Mouse (Mus musculus): ENCODE results near the gene Ppp1r21.

Ppp1r21 gene

DNA sequence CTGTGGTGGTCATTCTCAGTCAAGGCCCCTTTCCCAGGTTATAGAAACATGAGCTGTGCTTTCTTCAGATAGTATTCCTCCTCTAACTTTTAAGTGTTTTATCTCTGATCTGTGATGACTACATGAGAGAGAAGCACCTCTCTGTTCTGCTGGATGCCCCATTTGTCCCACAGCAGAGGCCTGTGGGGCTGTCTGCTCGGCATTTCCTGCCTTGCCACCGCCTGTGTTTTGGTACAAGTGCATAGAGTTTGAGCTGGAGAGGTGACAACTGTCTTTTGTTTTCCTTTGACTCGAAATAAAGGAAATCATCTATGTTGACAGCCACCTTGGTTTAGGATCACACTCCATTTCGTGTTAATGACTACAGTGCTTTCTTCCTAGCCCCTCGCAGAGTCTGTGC, 44.9 kb downstream of the Ppp1r21 start:
- DNase-seq (ENCODE audit: low spot score) = no peak

DNA sequence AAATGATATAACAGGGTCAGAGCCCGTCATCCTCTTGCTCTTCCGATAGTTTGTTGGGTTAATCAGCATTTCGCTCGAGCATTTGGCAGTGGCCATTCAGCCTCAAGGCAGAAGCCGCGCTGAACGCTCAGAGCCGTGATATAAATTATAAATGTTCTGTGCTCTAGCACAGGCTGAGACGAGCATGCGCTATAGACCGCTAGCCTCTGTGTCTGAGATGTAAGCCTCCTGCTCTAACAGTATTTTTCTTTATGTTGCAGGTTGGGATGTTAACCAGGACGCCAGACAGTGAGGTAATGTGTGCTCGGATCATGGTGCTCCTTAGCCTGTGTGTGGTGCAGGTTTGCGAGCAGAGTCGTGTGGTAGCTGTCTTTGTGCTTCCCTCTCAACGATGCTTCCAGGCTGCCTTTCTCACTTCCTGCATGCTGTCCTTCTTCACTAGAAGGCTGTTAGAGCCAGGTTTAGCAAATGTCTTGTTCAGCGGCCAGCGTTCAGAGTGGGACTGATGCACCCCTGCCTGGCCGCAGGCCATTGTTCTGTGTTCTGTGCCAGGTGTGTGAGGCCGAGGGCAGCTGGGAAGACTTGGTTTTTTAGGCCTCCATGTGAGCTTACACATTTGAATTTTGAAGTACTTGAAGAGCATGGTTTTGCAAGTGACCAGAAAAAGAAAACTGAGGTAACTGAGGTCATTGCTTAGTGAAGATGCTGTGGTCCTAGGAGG, 48.8 kb downstream of the Ppp1r21 start:
- no peak for DNase-seq (ENCODE audit: low spot score)

DNA sequence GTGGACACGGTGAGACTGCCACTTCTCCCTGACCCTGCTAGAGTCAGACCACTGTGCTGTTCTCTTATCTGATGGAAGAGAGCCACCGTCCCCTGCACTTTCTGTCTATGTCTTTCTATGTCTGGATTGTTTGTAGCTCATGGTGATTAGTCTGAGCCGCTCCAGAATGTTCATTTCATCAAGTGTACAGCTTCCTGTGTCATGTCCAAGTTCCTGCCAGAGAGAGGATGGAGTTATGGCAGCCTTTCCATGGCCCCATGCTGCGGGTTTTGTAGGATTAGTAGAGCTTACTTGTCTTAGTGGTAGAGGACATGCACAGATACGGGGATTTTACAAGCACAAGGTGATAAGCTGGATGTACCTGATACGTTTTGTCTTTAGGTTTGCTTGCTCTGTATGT, 50.6 kb downstream of the Ppp1r21 start:
- no peak for DNase-seq (ENCODE audit: low spot score)

DNA sequence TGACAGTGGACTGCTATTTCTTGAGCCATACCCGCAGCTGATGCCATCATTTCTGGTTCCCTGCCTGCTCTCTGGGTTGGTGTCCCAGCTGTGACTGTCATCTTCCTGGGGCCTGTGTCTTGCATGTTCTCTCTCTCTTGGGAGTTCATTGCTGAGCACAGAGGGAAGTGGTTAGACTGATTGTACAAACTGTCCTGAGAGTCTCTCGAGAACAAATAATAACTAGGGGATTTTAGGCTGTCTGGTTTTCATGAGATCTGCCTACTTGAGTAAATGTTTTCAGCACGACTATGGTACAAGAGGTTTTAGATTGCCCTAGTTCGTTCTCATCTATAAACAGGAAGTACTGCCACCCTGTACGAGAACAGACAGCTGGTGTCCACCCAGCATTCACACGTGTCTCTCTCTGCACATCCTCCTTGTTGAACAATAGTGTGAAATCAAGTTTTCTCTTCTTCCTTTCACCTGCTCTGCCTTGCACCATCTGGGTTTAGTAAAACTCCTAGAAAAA, 51.6 kb downstream of the Ppp1r21 start:
- no peak for DNase-seq (ENCODE audit: low spot score)

DNA sequence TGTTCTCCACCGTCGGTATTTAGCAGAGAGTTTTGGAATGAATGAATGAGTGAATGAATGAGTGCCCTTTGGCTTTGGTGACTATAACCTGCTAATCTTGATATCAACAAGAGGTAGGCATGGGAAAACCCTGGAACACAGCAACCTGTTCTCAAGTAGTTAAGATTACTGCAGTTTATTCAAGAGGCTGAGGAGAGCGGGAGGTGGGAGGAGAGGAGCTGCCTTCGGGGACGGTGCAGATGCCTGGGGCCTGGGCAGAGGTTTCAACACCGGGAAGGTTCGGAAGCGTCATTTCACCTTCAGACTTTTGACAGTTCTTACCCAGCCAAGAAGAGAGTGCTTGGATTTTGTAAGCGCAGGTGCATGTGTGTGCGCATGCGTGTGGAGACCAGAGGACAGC, 53.1 kb downstream of the Ppp1r21 start:
- DNase-seq (ENCODE audit: low spot score) = no peak

DNA sequence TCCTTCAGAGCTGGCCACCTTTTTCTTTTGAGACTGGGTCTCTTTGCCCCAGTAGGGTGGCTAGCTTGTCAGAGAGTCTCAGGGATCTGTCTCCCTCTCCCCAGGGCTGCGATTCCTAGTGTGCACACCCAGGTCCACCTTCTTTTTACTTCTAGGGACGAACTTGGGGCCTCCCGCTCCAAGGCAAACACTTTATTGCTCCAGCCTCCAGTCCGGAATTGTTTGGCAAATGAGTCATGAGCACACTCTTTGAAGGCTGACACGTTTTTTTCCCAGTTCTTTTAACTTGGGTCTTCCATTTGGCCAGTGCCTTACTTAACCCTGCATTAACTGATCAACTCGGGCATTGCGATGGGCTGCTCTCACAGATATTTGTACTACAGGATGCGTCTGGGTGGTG, 53.5 kb downstream of the Ppp1r21 start:
- no peak for DNase-seq (ENCODE audit: low spot score)

DNA sequence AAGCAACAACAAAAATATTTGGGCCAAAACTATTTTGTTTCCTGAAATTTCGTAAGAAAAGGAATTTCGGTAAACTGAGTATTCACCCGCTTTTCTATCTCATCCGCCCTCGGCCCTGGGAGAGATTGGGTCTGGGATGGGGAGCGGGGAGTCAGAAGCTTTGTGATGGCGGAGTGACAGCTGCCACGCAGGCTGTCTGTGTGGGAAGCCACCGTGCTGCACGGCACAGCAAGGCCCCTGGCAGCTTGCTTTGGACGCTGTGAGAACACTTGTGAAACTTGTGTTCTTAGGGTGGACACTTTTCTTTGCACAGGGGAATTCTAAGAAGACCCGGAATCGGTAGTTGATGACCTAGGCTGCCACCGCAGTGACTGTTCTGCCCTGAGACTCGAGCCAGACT, 57.5 kb downstream of the Ppp1r21 start:
- DNase-seq (ENCODE audit: low spot score) = no peak

DNA sequence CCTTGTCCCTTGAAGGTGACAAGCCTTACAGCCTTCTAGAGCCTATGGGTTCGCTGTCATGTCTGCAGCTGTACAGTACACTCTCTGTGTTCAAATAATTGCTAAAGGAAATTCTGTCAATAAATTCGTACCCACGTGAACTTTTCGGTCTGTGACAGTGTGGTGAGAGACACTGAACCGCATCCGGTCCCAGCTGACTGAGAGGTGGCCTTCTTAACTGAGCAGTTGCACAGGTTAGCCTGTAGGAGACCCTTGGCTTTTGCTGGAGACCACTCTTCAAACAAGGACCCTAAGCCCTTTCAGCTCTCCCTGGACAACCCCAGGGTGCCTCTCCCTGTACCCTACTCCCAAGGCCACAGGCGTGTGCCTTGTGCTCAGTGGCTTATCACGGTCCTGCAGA, 58.3 kb downstream of the Ppp1r21 start:
- DNase-seq (ENCODE audit: low spot score) = no peak

DNA sequence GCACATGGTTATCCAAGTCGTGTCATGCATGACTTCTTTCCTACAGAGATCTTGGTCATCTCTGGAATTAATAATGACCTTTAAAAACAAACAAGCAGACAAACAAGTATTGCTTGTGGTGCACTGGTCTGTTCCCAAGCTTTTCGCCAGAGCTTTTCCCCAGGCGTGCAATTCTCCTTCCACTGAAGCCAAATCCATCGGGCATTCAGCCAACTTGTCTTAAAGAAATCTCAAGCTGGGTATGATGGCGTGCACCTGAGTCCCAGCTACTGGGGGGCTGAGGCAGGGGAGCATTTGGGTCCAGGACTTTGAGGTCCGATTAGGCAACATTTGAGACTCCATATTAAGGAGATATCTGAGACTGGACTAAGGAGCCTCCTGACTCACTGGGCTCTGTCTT, 60.3 kb downstream of the Ppp1r21 start:
- no peak for DNase-seq (ENCODE audit: low spot score)

DNA sequence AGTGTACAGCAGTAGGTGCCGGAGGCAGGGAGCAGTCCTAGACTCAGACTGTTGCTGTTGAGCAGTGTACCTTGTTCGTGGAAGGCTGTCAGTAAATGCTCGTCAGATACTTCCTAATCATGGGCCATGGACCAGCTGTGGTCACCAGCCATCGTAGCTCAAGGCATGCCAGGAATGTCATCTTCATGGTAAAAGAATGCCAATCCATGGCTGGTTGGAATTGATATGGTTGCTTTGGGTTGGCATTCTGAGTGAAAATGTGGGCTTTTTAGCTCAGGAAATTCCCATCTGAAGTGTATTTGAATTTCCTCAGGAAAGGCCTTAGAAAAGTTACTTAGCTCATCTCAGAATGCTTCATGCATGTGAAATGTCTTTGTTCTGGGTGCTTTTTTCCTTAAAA, 65.2 kb downstream of the Ppp1r21 start:
- no peak for DNase-seq (ENCODE audit: low spot score)

DNA sequence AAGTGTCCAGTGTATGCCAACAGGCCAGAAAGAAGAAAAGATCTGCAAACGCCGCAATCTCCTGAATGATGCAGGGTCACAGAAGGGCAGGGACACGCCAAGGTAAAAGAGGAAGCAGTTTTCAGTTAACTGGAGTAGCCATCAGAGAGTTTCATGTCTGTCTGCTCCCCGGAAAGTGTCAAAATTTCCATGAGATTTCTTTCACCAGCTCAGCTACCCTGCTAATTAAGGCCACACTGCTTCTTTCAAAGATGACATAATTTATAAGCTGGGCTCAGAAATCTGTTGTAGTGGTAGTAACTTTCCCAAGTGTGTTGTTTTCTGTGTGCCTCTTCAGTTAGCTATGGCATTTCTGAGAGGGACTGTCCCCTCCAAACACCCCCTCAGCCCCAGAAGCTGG, 66.2 kb downstream of the Ppp1r21 start:
- no peak for DNase-seq (ENCODE audit: low spot score)

DNA sequence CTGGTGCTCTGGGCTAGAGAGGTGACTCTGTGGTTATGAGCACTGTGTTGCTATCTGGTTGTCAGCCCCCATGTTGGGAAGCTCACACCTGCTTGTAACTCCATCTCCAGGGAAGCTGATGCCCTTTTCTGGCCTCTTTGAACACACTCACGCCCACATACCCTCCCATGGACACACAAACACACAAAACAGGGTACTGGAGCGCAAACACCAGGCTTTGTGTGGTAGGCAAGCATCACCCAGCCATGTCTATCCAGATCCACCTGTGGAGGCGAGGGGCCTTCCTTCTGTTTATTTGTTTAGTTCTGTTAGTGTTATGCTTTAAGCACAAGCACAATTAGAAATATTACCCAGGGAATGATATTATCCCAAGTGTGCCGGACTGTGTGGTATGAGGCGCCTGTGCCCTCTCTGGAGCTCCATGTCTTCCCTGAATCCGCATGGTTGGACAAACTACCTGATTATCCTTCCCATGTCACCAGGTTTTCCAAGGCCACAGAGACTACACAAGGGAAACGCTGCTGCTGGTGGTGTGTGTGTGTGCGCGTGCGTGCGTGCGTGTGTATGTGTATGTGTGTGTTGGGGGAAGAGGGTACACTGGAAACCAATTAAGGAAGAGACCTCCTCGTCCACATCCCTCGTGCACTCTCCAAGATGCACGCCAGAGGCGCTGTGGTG, 66.8 kb downstream of the Ppp1r21 start:
- no peak for DNase-seq (ENCODE audit: low spot score)

DNA sequence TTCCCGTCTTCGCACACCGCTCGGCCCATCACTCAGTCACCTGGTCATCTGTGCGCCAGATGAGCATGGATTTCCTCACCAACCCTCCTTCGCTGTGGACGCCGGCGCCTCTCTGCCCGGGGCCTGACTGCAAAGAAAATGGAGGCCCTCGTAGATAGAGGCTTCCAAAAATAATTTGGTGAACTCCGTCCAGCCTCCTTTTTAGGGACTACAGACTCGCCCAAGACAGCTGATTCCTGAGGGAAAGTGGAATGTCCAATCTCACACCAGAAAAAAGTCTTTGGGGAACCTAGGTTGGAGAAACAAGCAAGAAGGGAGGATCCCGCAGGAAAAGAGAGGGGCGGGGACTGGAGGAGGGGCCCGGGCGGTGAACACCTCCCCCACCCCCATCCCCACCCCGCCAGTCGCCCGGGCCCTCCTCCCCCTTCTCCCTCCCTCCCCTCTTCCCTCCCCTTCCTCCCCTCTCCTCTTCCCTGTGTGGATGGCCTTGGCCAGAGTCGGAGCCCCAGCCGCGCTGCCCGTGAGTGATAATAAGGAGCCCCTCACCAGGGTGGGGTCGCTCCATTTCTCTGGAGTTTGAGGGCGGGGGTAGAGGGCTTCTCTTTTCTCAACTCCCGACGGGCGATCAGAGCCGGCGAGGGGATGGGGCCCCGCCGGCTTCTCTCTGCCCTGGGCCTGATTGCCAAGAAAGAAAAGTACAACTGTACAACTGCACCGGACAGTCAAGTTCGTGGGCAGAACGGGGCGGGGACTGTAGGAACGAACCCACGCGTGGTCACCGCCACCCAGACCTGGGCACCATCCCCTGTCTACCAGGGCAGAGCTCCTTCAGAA, 67.5 kb downstream of the Ppp1r21 start, which contains the start of gene Ston1:
Ston1 (plus strand) TSS at position 463 of the 834 bp plus-strand sequence.
- DNase-seq (ENCODE audit: low spot score) = peak; percentile 69

DNA sequence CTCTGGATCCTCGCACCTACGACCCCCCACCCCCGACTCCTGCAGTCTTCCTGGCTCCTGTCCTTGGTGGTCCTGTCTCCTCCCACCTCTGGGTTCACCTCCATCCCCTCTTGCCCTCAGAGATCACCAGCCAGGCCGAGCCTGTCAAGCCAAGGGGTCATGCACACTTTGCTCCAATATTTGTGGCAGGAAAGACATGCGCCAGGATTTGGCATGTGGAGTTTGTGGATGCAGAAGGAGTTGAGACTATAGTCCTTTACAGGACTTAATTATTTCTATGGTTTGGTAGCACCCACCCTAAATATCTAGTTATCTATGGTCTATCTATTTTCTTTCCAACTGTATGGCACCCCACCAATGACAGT, 68.1 kb downstream of the Ppp1r21 start:
- DNase-seq (ENCODE audit: low spot score) = no peak

DNA sequence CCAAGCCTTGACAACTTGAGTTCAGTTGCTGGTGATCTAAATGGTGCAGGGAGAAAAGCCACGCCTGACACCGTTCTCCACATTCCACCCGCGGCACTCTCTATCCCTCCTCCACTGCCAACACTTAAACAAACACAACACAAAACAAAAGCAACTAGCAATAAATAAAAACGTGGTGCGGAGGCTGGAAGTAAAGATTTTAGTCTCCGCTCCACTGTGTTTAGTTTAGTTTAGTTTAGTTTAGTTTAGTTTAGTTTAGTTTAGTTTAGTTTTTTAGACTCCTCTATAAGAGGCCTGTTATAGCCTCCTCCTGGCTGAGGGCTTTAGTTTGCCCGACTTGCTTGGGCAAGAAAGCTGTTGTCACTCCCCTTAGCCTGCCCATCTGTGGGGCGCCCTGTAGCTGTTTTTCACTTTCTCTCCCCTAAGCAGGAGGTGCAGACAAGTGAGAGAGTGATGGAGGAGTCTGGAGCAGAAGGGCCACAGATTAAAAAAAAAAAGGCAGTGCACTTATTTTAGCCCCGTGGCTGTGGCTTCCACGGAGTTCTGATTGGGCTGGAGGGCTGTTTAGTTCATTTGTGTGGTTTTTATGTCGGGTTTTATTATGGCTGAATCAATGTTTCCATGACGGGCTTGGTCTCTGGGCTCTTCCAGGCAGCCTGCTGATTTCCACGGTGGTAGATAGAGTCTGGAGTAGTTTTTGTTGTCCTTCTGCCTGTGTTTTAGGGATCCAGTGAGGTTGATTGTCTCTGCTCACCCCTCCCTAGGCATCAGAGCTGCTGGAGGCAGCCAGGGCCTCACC, 68.9 kb downstream of the Ppp1r21 start:
- DNase-seq (ENCODE audit: low spot score) = no peak

DNA sequence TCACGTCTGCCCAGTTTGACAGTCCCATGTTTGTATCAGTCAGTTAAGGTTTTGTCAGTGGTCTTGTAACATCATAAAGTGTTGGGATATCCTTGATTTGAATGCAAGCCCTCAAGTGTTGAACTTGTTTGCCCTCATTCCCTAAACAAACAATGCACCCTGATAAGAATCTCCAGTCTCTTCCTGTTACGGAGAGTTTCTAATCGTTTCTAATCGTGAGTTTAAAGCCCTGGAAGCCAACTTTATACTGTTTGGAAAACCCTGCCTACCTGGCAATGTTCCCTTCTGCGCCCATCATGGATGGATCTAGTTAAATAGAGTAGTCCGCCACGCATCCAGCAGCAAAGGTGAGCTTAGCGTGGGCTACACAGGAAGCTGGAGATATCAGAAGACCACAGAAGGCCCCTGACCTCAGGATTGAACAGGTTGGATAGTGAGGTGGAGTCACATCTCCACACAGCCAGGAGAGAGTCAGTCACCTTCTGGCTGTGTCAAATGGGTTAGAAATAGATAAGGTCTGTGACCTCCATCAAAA, 70.6 kb downstream of the Ppp1r21 start:
- DNase-seq (ENCODE audit: low spot score) = no peak

DNA sequence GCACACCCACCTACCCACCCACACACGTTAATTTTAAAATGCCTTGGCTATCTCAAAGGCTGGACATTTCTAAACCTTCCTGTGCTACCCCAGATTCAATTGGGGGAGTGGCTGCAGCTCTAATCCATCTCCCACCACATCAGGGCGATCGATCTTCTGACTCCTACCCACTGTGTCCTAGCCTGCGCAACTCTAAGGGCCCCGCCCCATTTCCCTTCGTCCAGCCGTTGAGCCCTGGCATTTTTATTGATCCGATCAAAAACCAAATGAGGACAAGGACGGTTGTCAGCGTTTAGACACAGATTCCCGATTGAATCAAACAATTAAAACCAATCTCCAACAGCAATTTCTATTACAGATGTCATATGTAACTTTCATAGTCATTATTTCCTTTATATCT, 74.0 kb downstream of the Ppp1r21 start:
- no peak for DNase-seq (ENCODE audit: low spot score)

DNA sequence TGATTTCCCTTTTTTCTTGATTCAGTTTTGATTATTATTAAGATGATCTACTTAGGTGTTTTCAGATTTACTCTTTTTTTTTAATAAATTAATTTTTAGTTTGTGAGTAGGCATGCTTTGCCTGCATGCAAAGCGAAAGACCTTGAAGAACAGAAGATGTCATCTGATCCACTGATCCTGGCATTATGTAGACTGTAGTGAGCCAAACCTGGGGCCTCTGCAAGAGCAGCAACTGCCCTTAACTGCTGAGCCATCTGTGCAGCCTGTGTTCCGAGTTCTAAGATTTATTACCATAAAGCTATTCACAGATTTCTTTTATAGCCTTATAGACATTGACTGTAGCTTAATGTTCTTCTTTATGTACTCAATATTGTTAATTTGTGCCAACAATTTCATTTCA, 76.1 kb downstream of the Ppp1r21 start:
- no peak for DNase-seq (ENCODE audit: low spot score)

DNA sequence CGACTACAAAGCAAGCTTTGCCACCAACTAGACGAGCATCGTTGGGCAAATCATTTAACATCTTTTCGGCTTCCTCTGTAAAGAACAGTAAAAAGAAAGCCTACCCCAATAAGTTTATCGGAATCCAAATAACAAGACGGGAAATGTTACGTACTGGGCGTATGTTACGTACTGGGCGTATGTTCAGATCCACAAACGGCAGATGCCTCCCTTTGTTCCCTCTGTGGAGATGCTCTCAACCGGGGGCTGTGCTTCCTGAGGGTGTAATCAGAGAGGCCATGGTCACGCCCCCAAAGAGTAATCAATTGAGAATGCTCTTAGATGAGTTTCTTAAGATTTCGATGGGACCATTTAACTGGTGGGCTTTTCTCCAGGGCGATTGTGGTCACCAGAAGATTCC, 79.4 kb downstream of the Ppp1r21 start:
- DNase-seq (ENCODE audit: low spot score) = no peak

DNA sequence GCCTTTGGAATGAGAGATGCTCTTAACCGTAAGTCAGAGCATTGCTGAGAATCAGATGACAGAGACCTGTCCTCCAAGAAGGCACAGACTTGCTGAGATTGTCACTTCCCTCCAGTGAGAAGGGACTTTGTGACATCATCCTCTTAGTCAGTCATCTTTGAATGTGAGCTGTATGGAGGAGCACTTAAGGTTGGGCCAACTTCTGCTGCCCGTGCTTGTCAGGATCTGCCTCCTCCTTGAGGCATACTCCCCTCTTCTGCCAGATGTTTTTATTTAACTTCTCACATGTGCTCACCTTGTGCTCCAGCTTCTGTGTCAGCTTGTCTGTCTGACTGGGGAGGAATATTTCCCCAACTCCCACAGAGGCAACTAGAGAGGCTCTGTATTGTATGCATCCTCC, 81.1 kb downstream of the Ppp1r21 start:
- DNase-seq (ENCODE audit: low spot score) = no peak

DNA sequence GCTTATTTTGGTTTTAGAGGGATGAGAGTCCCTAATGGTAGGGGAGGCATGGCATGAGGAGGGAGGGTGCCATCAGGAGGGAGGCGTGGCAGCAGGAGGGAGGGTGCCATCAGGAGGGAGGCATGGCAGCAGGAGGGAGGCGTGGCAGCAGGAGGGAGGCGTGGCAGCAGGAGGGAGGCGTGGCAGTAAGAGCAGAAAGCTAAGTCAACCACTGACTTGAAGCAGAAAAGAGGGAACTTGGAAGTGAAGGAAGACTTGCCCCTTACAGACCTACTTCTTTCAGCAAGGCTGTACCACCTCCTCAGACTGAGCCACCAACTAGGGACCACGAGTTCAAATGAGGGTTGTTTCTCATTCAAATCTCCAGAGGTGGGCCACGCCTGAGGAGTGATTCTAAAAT, 83.3 kb downstream of the Ppp1r21 start:
- DNase-seq (ENCODE audit: low spot score) = no peak

DNA sequence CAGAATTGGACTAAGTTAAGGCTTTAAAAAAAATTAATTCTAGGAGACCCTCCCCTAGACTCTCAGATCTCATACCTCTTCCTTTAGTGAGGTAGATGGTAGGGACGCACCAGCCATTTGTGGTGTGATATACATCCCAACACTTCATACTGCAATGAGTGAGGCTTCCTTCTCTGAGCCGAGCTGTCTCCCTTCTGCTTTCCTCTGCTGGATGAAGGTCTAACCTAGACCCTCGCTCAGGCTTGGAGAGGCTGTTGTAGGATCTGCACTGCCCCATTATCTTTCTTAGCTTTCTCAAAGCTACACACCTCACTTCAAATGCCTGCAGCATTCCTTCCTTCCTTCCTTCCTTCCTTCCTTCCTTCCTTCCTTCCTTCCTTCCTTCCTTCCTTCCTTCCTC, 83.8 kb downstream of the Ppp1r21 start:
- no peak for DNase-seq (ENCODE audit: low spot score)

All from urinary bladder, postnatal 25 days (tissue).